Mouse (Mus musculus) brown adipose tissue, adult 24 weeks (tissue): ENCODE measurements around the gene Entpd7. TPM values are rescaled to one million over a fixed set of nuclear protein-coding genes. Genes with fewer than 3 reads are reported as not detected.

Source experiments
- H3K27ac ChIP-seq: fragments of 200-500 bp; replicated peaks from 2 replicates; pipeline ENCODE4 v1.5.1; 2012; ENCODE audit warnings: low read depth, mild to moderate bottlenecking, low read length
- H3K4me1 ChIP-seq: fragments of 200-500 bp; 2 replicates; pipeline ENCODE4 v1.6.1; 2012; ENCODE audit warnings: low read length, mixed read lengths; ENCODE audit not compliant: control insufficient read depth, insufficient read depth, insufficient read length
- H3K4me3 ChIP-seq: fragments of 200-500 bp; 2 replicates; pipeline ENCODE4 v1.5.1; 2012; ENCODE audit warnings: low read depth, mild to moderate bottlenecking, low read length, moderate library complexity; ENCODE audit not compliant: insufficient read depth
- polyA plus RNA-seq: library from polyadenylated mRNA; stranded (reverse); fragments of >200 nt; gene quantifications from 2 replicates; pipeline ENCODE4 v1.2.4, GENCODE M21; 2012; ENCODE audit not compliant: missing spikeins, insufficient read depth, insufficient read length

The Entpd7 gene
- polyA plus RNA-seq, 1 experiment: 2.0 TPM

- Histone ChIP-seq H3K4me3 (no peak overlapping the region), H3K27ac (no peak overlapping the region), H3K4me1 (no peaks in the 10 kb centered on the region)
Observed at GRCm38 (mm10) chr19:43697666-43698370, 8.3 kb downstream of the Entpd7 start.

GRCm38 (mm10) chr19:43699021-43699762 is 9.7 kb downstream of the Entpd7 start:
- no peak overlapping the region for H3K4me3 ChIP-seq
- H3K4me1 ChIP-seq: no peaks in the 10 kb centered on the region
- no peak overlapping the region for H3K27ac ChIP-seq

GRCm38 (mm10) chr19:43699763-43700155 is 10.3 kb downstream of the Entpd7 start:
- Histone ChIP-seq H3K4me3 (no peak overlapping the region), H3K27ac (no peak overlapping the region), H3K4me1 (no peaks in the 10 kb centered on the region)

- H3K4me3 ChIP-seq: no peak overlapping the region
- no peak overlapping the region for H3K27ac ChIP-seq
- no peaks in the 10 kb centered on the region for H3K4me1 ChIP-seq
Observed at GRCm38 (mm10) chr19:43704211-43704610, 14.7 kb downstream of the Entpd7 start.

GRCm38 (mm10) chr19:43704787-43705497 is 15.5 kb downstream of the Entpd7 start:
- Histone ChIP-seq H3K4me3 (no peak overlapping the region), H3K4me1 (no peaks in the 10 kb centered on the region), H3K27ac (no peak overlapping the region)

- Histone ChIP-seq H3K4me3 (no peak overlapping the region), H3K27ac (no peak overlapping the region), H3K4me1 (no peaks in the 10 kb centered on the region)
Observed at GRCm38 (mm10) chr19:43708206-43708605, 18.7 kb downstream of the Entpd7 start.

- no peak overlapping the region for H3K4me3 ChIP-seq
- H3K4me1 ChIP-seq: no peaks in the 10 kb centered on the region
- H3K27ac ChIP-seq: 0 out of 2 replicates have a peak overlapping the region, but pooled peaks have one; percentile 24
Observed at GRCm38 (mm10) chr19:43709317-43709716, 19.8 kb downstream of the Entpd7 start.

GRCm38 (mm10) chr19:43711159-43711916 is 21.9 kb downstream of the Entpd7 start:
- H3K4me1 ChIP-seq: no peaks in the 10 kb centered on the region
- no peak overlapping the region for H3K4me3 ChIP-seq
- H3K27ac ChIP-seq: peak overlapping the region; percentile 50; the same call in 1 of the 2 replicates

- H3K27ac ChIP-seq: no peak overlapping the region
- no peak overlapping the region for H3K4me3 ChIP-seq
- H3K4me1 ChIP-seq: no peaks in the 10 kb centered on the region
Observed at GRCm38 (mm10) chr19:43711971-43712370, 22.5 kb downstream of the Entpd7 start.

GRCm38 (mm10) chr19:43720061-43720460 is 30.6 kb downstream of the Entpd7 start:
- Histone ChIP-seq H3K4me3 (no peak overlapping the region), H3K4me1 (peaks cover 4% of the 10 kb centered on the region; the same call in 1 of the 2 replicates), H3K27ac (no peak overlapping the region)

GRCm38 (mm10) chr19:43722891-43723290 is 33.4 kb downstream of the Entpd7 start:
- no peak overlapping the region for H3K27ac ChIP-seq
- H3K4me1 ChIP-seq: peaks cover 4% of the 10 kb centered on the region; the same call in 1 of the 2 replicates
- H3K4me3 ChIP-seq: no peak overlapping the region

- Histone ChIP-seq H3K27ac (no peak overlapping the region), H3K4me1 (peaks cover 4% of the 10 kb centered on the region; the same call in 1 of the 2 replicates), H3K4me3 (no peak overlapping the region)
Observed at GRCm38 (mm10) chr19:43723501-43723900, 34.0 kb downstream of the Entpd7 start.

- H3K27ac ChIP-seq: no peak overlapping the region
- H3K4me3 ChIP-seq: no peak overlapping the region
- peaks cover 4% of the 10 kb centered on the region; the same call in 1 of the 2 replicates for H3K4me1 ChIP-seq
Observed at GRCm38 (mm10) chr19:43724194-43724593, 34.7 kb downstream of the Entpd7 start.

GRCm38 (mm10) chr19:43724821-43725220 is 35.3 kb downstream of the Entpd7 start:
- Histone ChIP-seq H3K4me3 (no peak overlapping the region), H3K27ac (no peak overlapping the region), H3K4me1 (peaks cover 4% of the 10 kb centered on the region; the same call in 1 of the 2 replicates)
